Mouse (Mus musculus): ENCODE results near the gene Olfr1392.

DNA sequence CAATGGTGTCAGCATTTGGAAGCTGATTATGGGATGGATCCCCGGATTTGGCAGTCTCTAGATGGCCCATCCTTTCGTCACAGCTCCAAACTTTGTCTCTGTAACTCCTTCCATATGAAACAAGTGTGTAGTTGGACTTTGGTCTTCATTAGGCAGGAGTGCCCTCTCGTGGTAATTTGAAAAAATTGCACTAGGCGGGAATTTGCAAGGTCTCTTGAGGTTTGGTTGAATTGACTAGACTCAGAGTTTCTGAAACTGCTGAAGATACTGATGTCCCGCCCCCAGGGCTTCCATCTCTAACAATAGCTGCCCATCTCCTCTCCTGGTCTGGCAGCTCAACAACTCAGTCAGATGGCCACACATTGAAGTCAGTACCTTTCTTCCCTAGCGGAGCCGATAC lies 13.7 kb upstream of the Olfr1392 start:
- no peak for TF ChIP-seq CTCF (IDR thresholded peaks at IDR 0.05; ENCODE audit: borderline replicate concordance, control insufficient read depth, extremely low read depth, insufficient read depth, low read length, poor library complexity)
- no peak for TF ChIP-seq POLR2A (IDR thresholded peaks at IDR 0.05; ENCODE audit: control insufficient read depth, extremely low read depth, insufficient read depth, low read length, poor library complexity)

Measured in thymus, adult 2 months (tissue).